ENCODE assay signal across 8 mouse cellular contexts in the genomic region with DNA sequence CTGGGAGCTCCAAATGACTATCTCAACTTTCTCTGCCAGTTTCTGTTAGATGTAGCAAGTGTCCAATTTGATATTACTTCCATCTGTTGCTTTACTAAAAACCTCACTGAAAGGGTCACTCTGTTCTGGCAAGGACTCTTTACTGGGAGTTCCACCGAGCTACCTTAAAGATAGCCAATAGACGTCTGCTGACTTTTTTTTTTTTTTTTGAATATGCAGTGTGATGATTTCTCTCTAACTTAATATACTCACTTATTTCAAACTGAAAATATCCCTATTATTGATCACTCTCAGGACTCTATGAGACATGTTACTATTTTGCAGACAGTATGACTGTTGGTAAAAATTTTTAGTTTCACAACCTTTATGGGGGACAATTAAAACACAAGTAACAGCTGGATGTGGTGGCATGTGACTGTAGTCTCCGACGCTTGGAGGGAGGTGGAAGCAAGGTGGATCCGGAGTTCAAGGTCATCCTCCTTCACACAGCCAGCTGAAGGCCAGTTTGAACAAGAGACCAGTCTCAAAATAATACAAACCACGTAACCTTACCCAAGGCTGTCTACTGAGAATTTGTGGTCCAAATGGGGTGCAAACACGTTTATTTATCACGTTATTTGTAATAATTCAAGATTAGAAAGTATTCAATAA. TPM values are rescaled to one million over a fixed set of nuclear protein-coding genes. Genes with fewer than 3 reads are reported as not detected.
A peak's percentile ranks its signal among the peaks of the same experiment; 100 is the strongest.
DNase-seq lines count a peak whose midpoint lies in the region; ATAC-seq and TF ChIP-seq lines count a peak whose summit lies in the region.

No protein-coding gene starts in this region.

- peaks cover 2% of the 10 kb centered on the region for H3K4me1 ChIP-seq in heart, adult 2 months (ENCODE audit: control insufficient read depth, insufficient read depth, low read length)
- H3K4me1 ChIP-seq in hindbrain, embryonic 16.5 days (ENCODE audit: control insufficient read depth, insufficient read depth, low read depth, low read length) = peaks cover 13% of the 10 kb centered on the region

- no peak for TF ChIP-seq EP300 in heart, adult 2 months (IDR thresholded peaks at IDR 0.05; ENCODE audit: insufficient read depth, low read depth, low read length)

- no peak for TF ChIP-seq CTCF in heart, adult 2 months (IDR thresholded peaks at IDR 0.05)

- no peaks in the 10 kb centered on the region for H3K9me3 ChIP-seq in hindbrain, embryonic 16.5 days (ENCODE audit: control insufficient read depth, low read length)

- H3K36me3 ChIP-seq in heart, adult 2 months (ENCODE audit: control insufficient read depth, insufficient read depth, low read length) = no peaks in the 10 kb centered on the region
- peaks cover 7% of the 10 kb centered on the region; the same call in 1 of the 2 replicates for H3K36me3 ChIP-seq in hindbrain, embryonic 16.5 days (ENCODE audit: control insufficient read depth, insufficient read depth, low read length)

- intact Hi-C loops in heart, adult 2 months (cut with DNase I) = loop anchor here (5.0 kb wide), 1 partner anchor 34 kb away; the partner anchor contains the start of genes Odf3 and Scgb1c1

- peak overlapping the region; percentile 72 for H3K4me3 ChIP-seq in heart, adult 2 months
- H3K4me3 ChIP-seq in hindbrain, embryonic 16.5 days (ENCODE audit: low read length) = peak overlapping the region; percentile 99

- TF ChIP-seq POLR2A in heart, adult 2 months (IDR thresholded peaks at IDR 0.05; ENCODE audit: insufficient read depth, low read depth, low read length) = no peak

- H3K4me2 ChIP-seq in hindbrain, embryonic 16.5 days (ENCODE audit: low read length) = peak overlapping the region; percentile 79

- 3% methylated on average over 8 of the region's 8 CpGs for WGBS in heart, adult 2 months
- 22% methylated on average over 8 of the region's 8 CpGs for WGBS in hindbrain, embryonic 16.5 days

- no peak for DNase-seq in heart, adult 2 months
- DNase-seq in heart, adult 8-10 months (ENCODE audit: low spot score) = no peak
- peak; percentile 63 for DNase-seq in R1 (ENCODE audit: low read depth, low spot score)
- no peak for DNase-seq in urinary bladder, adult 18-20 months (ENCODE audit: low spot score in 2 of 2)
- no peak for DNase-seq in T-cell, adult 2 months (ENCODE audit: low spot score)
- DNase-seq in layer of hippocampus, adult 11-12 months (ENCODE audit: low spot score) = no peak

- H3K27me3 ChIP-seq in heart, adult 2 months (ENCODE audit: control insufficient read depth, insufficient read depth, low read length) = no peaks in the 10 kb centered on the region
- no peaks in the 10 kb centered on the region for H3K27me3 ChIP-seq in hindbrain, embryonic 16.5 days (replicated peaks; ENCODE audit: control insufficient read depth, insufficient read depth, low read length)

- 0 out of 2 replicates have a peak overlapping the region, but pooled peaks have one; percentile 3 for H3K9ac ChIP-seq in heart, adult 2 months (ENCODE audit: low read depth, low read length)
- peak overlapping the region; percentile 93 for H3K9ac ChIP-seq in hindbrain, embryonic 16.5 days (ENCODE audit: low read depth, low read length)

- peak overlapping the region; percentile 91 for H3K27ac ChIP-seq in heart, adult 2 months
- peak overlapping the region; percentile 74 for H3K27ac ChIP-seq in hindbrain, embryonic 16.5 days (ENCODE audit: low read depth, low read length)

- no peak for ATAC-seq in hindbrain, embryonic 16.5 days
- ATAC-seq in megakaryocyte-erythroid progenitor cell, adult 5-6 weeks (replicated peaks; ENCODE audit: low FRiP score, low TSS enrichment, poor library complexity, severe bottlenecking) = 0 out of 2 replicates have a peak, but pooled peaks have one; percentile 16

- no peaks in the 10 kb centered on the region; the same call in 1 of the 2 replicates for H3K79me2 ChIP-seq in heart, adult 2 months (replicated peaks; ENCODE audit: control insufficient read depth, insufficient read depth, low read length)

RNA-seq across cellular contexts. Expression of gene Psmd13, which starts 0.8 kb away (rescaled TPM):
- total RNA-seq in heart, adult 2 months (2021) = 10 to 100 TPM; 72.6 to 86.1 TPM
- polyA plus RNA-seq in heart, adult 2 months (2012; rRNA removed) = 50.8 and 71.0 TPM in 2 replicates
- total RNA-seq in heart, adult 8-10 months (2022) = 10 to 100 TPM; 80.4 to 85.4 (median 84.0) TPM
- polyA plus RNA-seq in hindbrain, embryonic 16.5 days (2015; fragmentation: Nextera tagmentation; extraction: Ambion mirVana) = 259 and 260 TPM in 2 replicates
- 86.3 and 118 TPM in 2 replicates for total RNA-seq in megakaryocyte-erythroid progenitor cell, adult 5-6 weeks (2014; fragmentation: Nextera tagmentation)
- 169 and 203 TPM in 2 replicates for total RNA-seq in megakaryocyte-erythroid progenitor cell, adult 5-6 weeks (2017)

RNA-seq across cellular contexts. Expression of gene Sirt3, which starts 1.1 kb away (rescaled TPM):
- total RNA-seq in heart, adult 2 months (2021) = 10 to 100 TPM; 53.1 to 60.6 TPM
- 86.9 and 100 TPM in 2 replicates for polyA plus RNA-seq in heart, adult 2 months (2012; rRNA removed)
- total RNA-seq in heart, adult 8-10 months (2022) = 10 to 100 TPM; 67.8 to 72.6 (median 69.6) TPM
- 60.8 and 70.6 TPM in 2 replicates for polyA plus RNA-seq in hindbrain, embryonic 16.5 days (2015; fragmentation: Nextera tagmentation; extraction: Ambion mirVana)
- total RNA-seq in megakaryocyte-erythroid progenitor cell, adult 5-6 weeks (2014; fragmentation: Nextera tagmentation) = 27.7 and 32.4 TPM in 2 replicates
- 18.2 and 23.4 TPM in 2 replicates for total RNA-seq in megakaryocyte-erythroid progenitor cell, adult 5-6 weeks (2017)

RNA-seq across cellular contexts. Expression of gene Cox8b, which starts 19.3 kb away (rescaled TPM):
- total RNA-seq in heart, adult 2 months (2021) = 1,000 to 10,000 TPM; 2,777 to 3,250 TPM
- polyA plus RNA-seq in heart, adult 2 months (2012; rRNA removed) = 1,727 and 2,194 TPM in 2 replicates
- 1,000 to 10,000 TPM; 2,926 to 3,503 (median 3,138) TPM for total RNA-seq in heart, adult 8-10 months (2022)
- polyA plus RNA-seq in hindbrain, embryonic 16.5 days (2015; fragmentation: Nextera tagmentation; extraction: Ambion mirVana) = 2.0 TPM in 1 of 2 replicates, not detected in the other
- total RNA-seq in megakaryocyte-erythroid progenitor cell, adult 5-6 weeks (2014; fragmentation: Nextera tagmentation) = not detected in 2 replicates
- total RNA-seq in megakaryocyte-erythroid progenitor cell, adult 5-6 weeks (2017) = not detected in 2 replicates

RNA-seq across cellular contexts. Expression of gene Bet1l, which starts 23.6 kb away (rescaled TPM):
- 10 to 100 TPM in 1 of 2 experiments, 1 to 10 TPM in 1; 8.8 to 12.3 TPM for total RNA-seq in heart, adult 2 months (2021)
- polyA plus RNA-seq in heart, adult 2 months (2012; rRNA removed) = 12.4 and 17.0 TPM in 2 replicates
- total RNA-seq in heart, adult 8-10 months (2022) = 10 to 100 TPM in 1 of 4 experiments, 1 to 10 TPM in 3; 7.9 to 11.8 (median 8.8) TPM
- 37.5 and 47.5 TPM in 2 replicates for polyA plus RNA-seq in hindbrain, embryonic 16.5 days (2015; fragmentation: Nextera tagmentation; extraction: Ambion mirVana)
- total RNA-seq in megakaryocyte-erythroid progenitor cell, adult 5-6 weeks (2014; fragmentation: Nextera tagmentation) = 12.9 and 14.5 TPM in 2 replicates
- 12.8 and 16.1 TPM in 2 replicates for total RNA-seq in megakaryocyte-erythroid progenitor cell, adult 5-6 weeks (2017)

RNA-seq across cellular contexts. Expression of gene Ric8a, which starts 24.2 kb away (rescaled TPM):
- total RNA-seq in heart, adult 2 months (2021) = 10 to 100 TPM; 20.1 to 23.6 TPM
- 37.6 and 42.8 TPM in 2 replicates for polyA plus RNA-seq in heart, adult 2 months (2012; rRNA removed)
- 10 to 100 TPM; 22.3 to 24.4 (median 23.3) TPM for total RNA-seq in heart, adult 8-10 months (2022)
- polyA plus RNA-seq in hindbrain, embryonic 16.5 days (2015; fragmentation: Nextera tagmentation; extraction: Ambion mirVana) = 110 and 112 TPM in 2 replicates
- total RNA-seq in megakaryocyte-erythroid progenitor cell, adult 5-6 weeks (2014; fragmentation: Nextera tagmentation) = 30.0 and 44.3 TPM in 2 replicates
- 19.2 and 27.5 TPM in 2 replicates for total RNA-seq in megakaryocyte-erythroid progenitor cell, adult 5-6 weeks (2017)

Comparison
In these comparisons a context has a peak if more than half of its experiments do, and no peak if none do; other contexts are left out.
1. RNA of gene Cox8b, which starts 19.3 kb away (total RNA-seq): 2,777 to 3,250 TPM in heart, adult 2 months and 2,926 to 3,503 TPM in heart, adult 8-10 months; not detected in megakaryocyte-erythroid progenitor cell, adult 5-6 weeks; every median in the first group is over 1,000 times any median in the second.